Mouse (Mus musculus) left cerebral cortex, postnatal 25 days (tissue): ENCODE results near the gene Bcl10. TPM values are rescaled to one million over a fixed set of nuclear protein-coding genes. Genes with fewer than 3 reads are reported as not detected.
"Not testable (repeated sequence)": the region's sequence is repeated elsewhere in the genome, so short reads cannot be mapped to it uniquely, and the experiment has no call there.

Experiments used
- DNase-seq, 2 experiments: peaks; one replicate each; pipeline ENCODE4 v3.0.0; 2022; ENCODE audit warnings: low spot score in 2 of 2, mixed read lengths in 1 of 2
- intact Hi-C: fragments of 180-260 bp; cut with DNase I; formaldehyde crosslinking; loops from one replicate; pipeline ENCODE4 v1.15.1; 2025
- total RNA-seq, 2 experiments: library from RNA; stranded (reverse); gene quantifications; 2 replicates each; pipeline ENCODE4 v1.2.3; 2021

Bcl10 gene
- total RNA-seq, 2 experiments from 2014 or later = 13.0 to 13.7 TPM

- no peak for DNase-seq
- intact Hi-C loops = no loop called here
Observed at GRCm38 (mm10) chr3:145945904-145946303, 23.3 kb downstream of the Bcl10 start.

GRCm38 (mm10) chr3:145946654-145947053 is 24.1 kb downstream of the Bcl10 start:
- DNase-seq = peak in 1 of 2 experiments; percentile 43
- intact Hi-C loops = no loop called here

GRCm38 (mm10) chr3:145947539-145948204 is 25.1 kb downstream of the Bcl10 start:
- intact Hi-C loops = no loop called here
- DNase-seq = no peak

GRCm38 (mm10) chr3:145950034-145950814 is 27.6 kb downstream of the Bcl10 start:
- intact Hi-C loops = loop anchor here (1.0 to 5.0 kb wide), 3 partner anchors 107 to 227 kb away; no protein-coding TSS in a partner anchor
- DNase-seq = peak; percentile 60 to 82

GRCm38 (mm10) chr3:145950815-145951130 is 28.2 kb downstream of the Bcl10 start:
- intact Hi-C loops = loop anchor here (1.0 to 5.0 kb wide), 3 partner anchors 107 to 227 kb away; no protein-coding TSS in a partner anchor
- DNase-seq = no peak

- DNase-seq = peak in 1 of 2 experiments; percentile 60
- intact Hi-C loops = loop anchor here (5.0 kb wide), 2 partner anchors 106 to 121 kb away; no protein-coding TSS in a partner anchor
Observed at GRCm38 (mm10) chr3:145951287-145952165, 28.9 kb downstream of the Bcl10 start.

- DNase-seq = no peak
- intact Hi-C loops = loop anchor here (5.0 kb wide), 2 partner anchors 104 to 119 kb away; no protein-coding TSS in a partner anchor
Observed at GRCm38 (mm10) chr3:145952945-145953344, 30.3 kb downstream of the Bcl10 start.

GRCm38 (mm10) chr3:145953411-145953810 is 30.8 kb downstream of the Bcl10 start:
- intact Hi-C loops = loop anchor here (5.0 kb wide), 2 partner anchors 104 to 119 kb away; no protein-coding TSS in a partner anchor
- no peak for DNase-seq

GRCm38 (mm10) chr3:145959824-145960223 is 37.2 kb downstream of the Bcl10 start:
- DNase-seq = peak in 1 of 2 experiments; percentile 22
- intact Hi-C loops = no loop called here

- intact Hi-C loops = no loop called here
- DNase-seq = no peak
Observed at GRCm38 (mm10) chr3:145962411-145962810, 39.8 kb downstream of the Bcl10 start.

GRCm38 (mm10) chr3:145963101-145964017 is 40.8 kb downstream of the Bcl10 start:
- DNase-seq = no peak
- intact Hi-C loops = no loop called here

GRCm38 (mm10) chr3:145964018-145964387 is 41.4 kb downstream of the Bcl10 start:
- intact Hi-C loops = no loop called here
- DNase-seq = no peak

GRCm38 (mm10) chr3:145964473-145964872 is 41.9 kb downstream of the Bcl10 start:
- no peak for DNase-seq
- intact Hi-C loops = no loop called here

- DNase-seq, intact Hi-C loops: not testable (repeated sequence)
Observed at GRCm38 (mm10) chr3:145965583-145965982, 43.0 kb downstream of the Bcl10 start.

GRCm38 (mm10) chr3:145966806-145967205 is 44.2 kb downstream of the Bcl10 start:
- no peak for DNase-seq
- intact Hi-C loops = no loop called here

GRCm38 (mm10) chr3:145969031-145969501 is 46.5 kb downstream of the Bcl10 start:
- intact Hi-C loops = no loop called here
- no peak for DNase-seq

- DNase-seq = no peak
- intact Hi-C loops = no loop called here
Observed at GRCm38 (mm10) chr3:145971501-145971900, 48.9 kb downstream of the Bcl10 start.

- intact Hi-C loops = no loop called here
- no peak for DNase-seq
Observed at GRCm38 (mm10) chr3:145974986-145975385, 52.4 kb downstream of the Bcl10 start.
